Mouse (Mus musculus): ENCODE results near the gene Depdc1a. TPM values are rescaled to one million over a fixed set of nuclear protein-coding genes. Genes with fewer than 3 reads are reported as not detected.
A peak's percentile ranks its signal among the peaks of the same experiment; 100 is the strongest.
"Not testable (repeated sequence)": the region's sequence is repeated elsewhere in the genome, so short reads cannot be mapped to it uniquely, and the experiment has no call there.

Depdc1a gene
- 24.7 and 27.2 TPM in 2 replicates for polyA plus RNA-seq (2016; fragmentation: Nextera tagmentation; extraction: Ambion mirVana)

DNA sequence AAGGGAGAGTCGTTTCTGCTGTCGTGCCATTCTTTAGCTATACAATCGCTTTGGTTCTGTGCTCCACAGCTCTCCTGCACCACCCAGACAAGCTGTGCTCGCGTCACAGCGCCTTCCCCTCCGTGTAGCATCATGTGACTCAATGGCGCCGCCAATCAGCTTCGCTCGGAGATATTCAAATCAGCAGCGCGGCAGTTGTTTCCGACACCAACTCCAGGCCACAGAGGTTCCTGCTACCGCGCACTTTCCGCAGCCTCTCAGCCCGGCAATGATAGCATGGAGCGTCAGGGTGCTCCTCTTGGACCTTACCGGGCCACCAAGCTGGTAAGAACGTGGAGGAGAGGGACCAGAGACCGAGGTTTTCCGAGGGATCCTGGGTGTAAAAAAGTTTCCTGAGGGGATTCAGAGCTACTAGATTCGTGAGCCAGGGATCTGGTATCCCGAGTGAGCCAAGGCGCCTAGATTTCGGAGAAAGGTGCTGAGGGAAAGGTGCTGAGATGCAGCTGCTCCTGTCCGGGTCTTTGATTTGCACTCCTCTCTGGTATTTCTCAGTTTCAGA, at the start of gene Depdc1a:
TSS of gene Depdc1a (plus strand) at position 191 of the 559 bp plus-strand sequence.
- Histone ChIP-seq H3K27ac (replicated peaks) (peak within 1 kb of the TSS; percentile 90), H3K36me3 (peaks cover 18% of the 10 kb centered on the region), H3K27me3 (ENCODE audit: low read depth, poor library complexity, severe bottlenecking) (no peaks in the 10 kb centered on the region), H3K9me3 (replicated peaks) (no peaks in the 10 kb centered on the region), H3K4me1 (peaks cover 19% of the 10 kb centered on the region), H3K4me3 (peak within 1 kb of the TSS; percentile 69)
- peak; percentile 93 for DNase-seq (ENCODE audit: low spot score)
- WGBS, result under 1% methylated on average over 28 of the region's 28 CpGs

DNA sequence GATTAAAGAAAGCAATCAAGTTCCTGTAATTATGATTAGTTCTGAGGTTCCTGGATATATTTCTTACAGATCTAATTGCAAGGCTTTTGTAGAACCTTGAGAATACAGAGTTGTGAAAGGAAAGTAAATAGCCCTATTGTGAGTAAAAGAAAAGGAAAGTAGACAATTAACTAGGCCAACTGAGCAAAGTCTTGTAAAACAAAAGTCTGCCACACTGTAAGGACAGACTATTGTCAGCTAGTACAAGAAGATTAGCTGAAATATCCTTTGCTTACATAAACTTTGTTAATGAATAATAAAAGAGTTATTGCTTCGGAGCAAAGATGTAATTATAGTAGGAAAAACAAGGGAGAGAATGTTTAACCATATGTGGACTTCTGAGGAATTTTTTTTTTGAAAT, 25.2 kb upstream of the Depdc1a start:
- no peaks in the 10 kb centered on the region for H3K4me1 ChIP-seq
- 79% methylated on average over 1 of the region's 1 CpGs for WGBS
- no peaks in the 10 kb centered on the region for H3K27me3 ChIP-seq (ENCODE audit: low read depth, poor library complexity, severe bottlenecking)
- no peaks in the 10 kb centered on the region for H3K36me3 ChIP-seq
- H3K4me3 ChIP-seq, result no peak overlapping the region
- DNase-seq (ENCODE audit: low spot score), result no peak
- H3K27ac ChIP-seq (replicated peaks), result no peak overlapping the region
- H3K9me3 ChIP-seq (replicated peaks), result no peaks in the 10 kb centered on the region

DNA sequence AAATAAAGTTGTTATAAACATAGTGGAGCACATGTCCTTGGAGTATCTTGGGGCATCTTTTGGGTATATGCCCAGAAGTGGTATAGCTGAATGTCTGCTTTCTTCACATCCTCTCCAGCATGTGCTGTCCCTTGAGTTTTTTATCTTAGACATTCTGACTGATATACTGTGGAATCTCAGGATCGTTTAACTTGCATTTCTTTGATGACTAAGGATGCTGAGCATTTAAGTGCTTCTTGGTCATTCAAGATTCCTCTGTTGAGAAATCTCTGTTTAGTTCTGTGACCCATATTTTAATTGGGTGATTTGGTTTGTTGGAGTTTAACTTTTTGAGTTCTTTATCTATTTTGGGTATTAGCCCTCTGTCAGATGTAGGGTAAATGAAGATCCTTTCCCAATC, 19.8 kb upstream of the Depdc1a start:
- no peak overlapping the region for H3K27ac ChIP-seq (replicated peaks)
- DNase-seq (ENCODE audit: low spot score), result no peak
- H3K36me3 ChIP-seq, result no peaks in the 10 kb centered on the region
- no peak overlapping the region for H3K4me3 ChIP-seq
- H3K4me1 ChIP-seq, result no peaks in the 10 kb centered on the region
- H3K9me3 ChIP-seq (replicated peaks), result no peaks in the 10 kb centered on the region
- WGBS, result 87% methylated on average over 1 of the region's 1 CpGs
- H3K27me3 ChIP-seq (ENCODE audit: low read depth, poor library complexity, severe bottlenecking), result no peaks in the 10 kb centered on the region

DNA sequence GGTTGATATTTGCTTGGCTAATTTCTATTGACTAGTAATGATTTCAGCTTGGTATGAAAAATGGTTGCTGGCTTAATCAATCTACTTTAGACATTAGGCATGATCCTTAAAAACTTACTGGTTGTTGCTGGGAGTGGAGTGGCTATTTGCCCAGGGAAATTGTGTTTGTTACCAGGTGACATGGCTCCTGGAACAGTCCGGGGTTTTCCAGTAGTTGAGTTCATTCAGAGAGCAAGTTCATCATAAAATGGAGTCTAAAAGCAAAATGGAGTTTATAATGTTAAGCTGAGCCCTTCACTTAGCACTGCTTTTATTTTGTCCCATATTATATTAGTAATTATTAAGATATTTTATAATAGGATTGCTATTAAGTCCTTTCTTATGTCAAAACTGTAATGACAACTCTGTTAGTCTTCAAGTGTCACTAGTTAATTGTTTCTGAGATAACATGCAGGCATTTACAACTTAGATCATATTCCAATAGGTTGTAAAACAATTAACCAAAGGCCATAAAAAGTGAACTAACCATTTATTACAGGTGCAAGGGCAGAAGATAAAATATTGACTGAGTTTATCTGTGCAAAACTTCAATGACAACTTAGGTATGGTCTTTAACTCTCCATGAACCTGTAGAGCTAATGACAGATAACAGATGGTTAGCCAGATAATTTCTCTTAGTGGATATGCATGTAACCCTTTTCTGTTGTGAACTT, 17.8 kb upstream of the Depdc1a start:
- H3K9me3 ChIP-seq (replicated peaks), result no peaks in the 10 kb centered on the region
- H3K4me1 ChIP-seq, result no peaks in the 10 kb centered on the region
- H3K36me3 ChIP-seq, result no peaks in the 10 kb centered on the region
- H3K4me3 ChIP-seq, result no peak overlapping the region
- no peak for DNase-seq (ENCODE audit: low spot score)
- no peak overlapping the region for H3K27ac ChIP-seq (replicated peaks)
- H3K27me3 ChIP-seq (ENCODE audit: low read depth, poor library complexity, severe bottlenecking), result no peaks in the 10 kb centered on the region
- WGBS, result 87% methylated on average over 1 of the region's 1 CpGs

DNA sequence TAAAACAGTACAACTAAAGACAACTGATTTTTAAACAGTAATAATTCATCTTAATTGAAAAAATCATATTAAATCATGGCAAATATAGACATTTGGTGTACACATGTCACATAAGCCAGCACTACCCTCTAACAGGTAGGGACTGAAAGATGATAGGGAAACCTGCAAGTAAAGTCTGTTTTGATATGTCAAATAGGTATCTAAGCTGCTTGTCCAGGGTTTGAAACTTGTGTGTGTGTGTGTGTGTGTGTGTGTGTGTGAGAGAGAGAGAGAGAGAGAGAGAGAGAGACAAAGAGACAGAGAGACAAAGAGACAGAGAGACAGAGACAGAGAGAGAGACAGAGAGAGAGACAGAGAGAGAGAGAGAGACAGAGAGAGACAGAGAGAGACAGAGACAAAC, 524 bp upstream of the Depdc1a start:
- peak overlapping the region; percentile 69 for H3K4me3 ChIP-seq
- H3K27ac ChIP-seq (replicated peaks), result peak overlapping the region; percentile 90
- peaks cover 19% of the 10 kb centered on the region for H3K4me1 ChIP-seq
- peaks cover 12% of the 10 kb centered on the region for H3K36me3 ChIP-seq
- DNase-seq (ENCODE audit: low spot score); H3K9me3 ChIP-seq (replicated peaks); H3K27me3 ChIP-seq (ENCODE audit: low read depth, poor library complexity, severe bottlenecking): not testable (repeated sequence)

DNA sequence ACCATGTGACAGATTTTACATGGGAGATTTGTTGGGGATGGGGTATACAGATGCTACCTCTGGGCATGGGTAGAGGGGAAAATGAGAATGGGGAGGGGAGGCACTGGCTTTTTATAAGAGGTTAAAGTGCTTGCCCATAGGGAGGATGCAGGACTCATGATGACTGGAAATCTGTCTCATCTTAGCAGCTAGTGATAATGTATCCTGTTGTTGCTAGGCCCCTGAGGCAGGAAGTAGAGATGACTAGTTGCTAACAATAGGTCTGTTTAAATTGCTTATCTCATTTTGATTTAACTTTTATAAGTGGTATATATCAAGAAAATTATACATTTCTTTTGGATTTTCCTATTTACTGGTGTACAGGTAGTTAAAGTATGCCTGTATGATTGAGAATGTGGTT, 13.7 kb downstream of the Depdc1a start:
- H3K27ac ChIP-seq (replicated peaks), result no peak overlapping the region
- H3K27me3 ChIP-seq (ENCODE audit: low read depth, poor library complexity, severe bottlenecking), result no peaks in the 10 kb centered on the region
- no peaks in the 10 kb centered on the region for H3K4me1 ChIP-seq
- DNase-seq (ENCODE audit: low spot score), result no peak
- H3K9me3 ChIP-seq (replicated peaks), result no peaks in the 10 kb centered on the region
- peaks cover 65% of the 10 kb centered on the region for H3K36me3 ChIP-seq
- no peak overlapping the region for H3K4me3 ChIP-seq

DNA sequence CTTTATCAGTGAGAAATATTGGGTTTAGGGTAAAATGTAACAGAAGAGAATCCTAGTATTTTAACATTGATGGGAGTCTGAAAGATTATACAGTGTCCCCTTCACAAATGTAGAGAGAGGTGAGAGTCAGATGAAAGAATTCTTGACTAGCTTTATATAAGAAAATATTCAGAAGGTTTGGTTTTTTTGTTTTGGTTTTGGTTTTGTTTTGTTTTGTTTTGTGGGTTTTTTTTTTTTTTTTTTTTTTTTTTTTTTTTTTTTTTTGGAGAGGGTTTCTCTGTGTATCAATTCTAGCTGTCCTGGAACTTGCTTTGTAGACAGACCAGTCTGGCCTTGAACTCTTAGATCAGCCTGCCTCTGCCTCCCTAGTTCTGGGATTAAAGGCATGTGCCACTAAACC, 33.3 kb downstream of the Depdc1a start:
- Histone ChIP-seq H3K9me3 (replicated peaks) (no peaks in the 10 kb centered on the region), H3K4me3 (no peak overlapping the region), H3K4me1 (no peaks in the 10 kb centered on the region), H3K27ac (replicated peaks) (no peak overlapping the region), H3K36me3 (peaks cover 28% of the 10 kb centered on the region), H3K27me3 (ENCODE audit: low read depth, poor library complexity, severe bottlenecking) (no peaks in the 10 kb centered on the region)
- no peak for DNase-seq (ENCODE audit: low spot score)

DNA sequence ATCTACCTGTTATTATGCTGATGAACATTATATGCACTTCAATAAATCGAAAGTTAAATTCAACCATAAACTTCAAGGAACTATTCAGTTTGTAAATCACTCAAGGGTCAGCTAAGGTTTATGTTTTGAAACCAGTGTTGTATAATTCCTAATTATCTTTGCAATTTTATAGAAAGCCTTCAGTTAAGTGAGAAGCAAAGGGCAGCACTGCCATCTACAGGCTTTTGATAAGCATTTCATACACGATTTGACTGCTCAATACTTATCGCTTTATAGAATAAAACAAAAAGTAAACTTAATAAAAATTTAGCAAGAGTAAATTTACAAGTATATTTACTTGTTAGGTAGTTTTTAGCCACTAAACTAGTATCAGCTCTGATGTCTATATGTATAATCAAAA, 53.1 kb downstream of the Depdc1a start:
- no peak overlapping the region for H3K27ac ChIP-seq (replicated peaks)
- H3K4me1 ChIP-seq, result no peaks in the 10 kb centered on the region
- H3K9me3 ChIP-seq (replicated peaks), result no peaks in the 10 kb centered on the region
- no peak overlapping the region for H3K4me3 ChIP-seq
- no peaks in the 10 kb centered on the region for H3K27me3 ChIP-seq (ENCODE audit: low read depth, poor library complexity, severe bottlenecking)
- WGBS, result 82% methylated on average over 3 of the region's 3 CpGs
- H3K36me3 ChIP-seq, result no peaks in the 10 kb centered on the region
- DNase-seq (ENCODE audit: low spot score), result no peak

DNA sequence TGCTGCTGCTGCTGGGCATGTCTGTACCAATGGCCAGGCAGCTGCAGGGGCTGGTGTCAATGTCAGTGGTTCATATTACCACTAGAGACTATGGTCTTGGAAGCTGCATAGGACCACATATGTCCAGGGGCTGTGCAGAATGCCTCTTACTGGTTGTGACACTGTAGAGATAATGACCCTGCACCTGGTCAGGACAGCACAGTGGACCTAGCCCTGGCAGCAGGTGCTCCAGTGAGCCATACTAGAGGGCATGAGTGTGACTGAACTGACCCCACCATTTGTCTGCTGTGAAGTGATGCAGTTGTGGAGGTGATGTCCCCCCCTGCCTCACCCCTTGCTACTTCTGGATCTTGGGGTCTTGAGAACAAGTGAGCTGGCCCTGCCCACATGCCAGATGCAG, 55.0 kb downstream of the Depdc1a start:
- H3K27me3 ChIP-seq (ENCODE audit: low read depth, poor library complexity, severe bottlenecking), result no peaks in the 10 kb centered on the region
- no peak overlapping the region for H3K27ac ChIP-seq (replicated peaks)
- no peaks in the 10 kb centered on the region for H3K4me1 ChIP-seq
- no peak for DNase-seq (ENCODE audit: low spot score)
- no peak overlapping the region for H3K4me3 ChIP-seq
- no peaks in the 10 kb centered on the region for H3K36me3 ChIP-seq
- no peaks in the 10 kb centered on the region for H3K9me3 ChIP-seq (replicated peaks)

Other genes starting within 250 kb of the Depdc1a start
- gene Rpe65, start 103.7 kb downstream of the Depdc1a start, polyA plus RNA-seq (2016; fragmentation: Nextera tagmentation; extraction: Ambion mirVana), result not detected in 2 replicates

Data from midbrain, embryonic 10.5 days (tissue).